Mouse (Mus musculus) lung, adult 2 months (tissue): ENCODE results near the gene Smndc1. TPM values are rescaled to one million over a fixed set of nuclear protein-coding genes. Genes with fewer than 3 reads are reported as not detected.

Experiments
- DNase-seq: peaks from one replicate; pipeline ENCODE4 v3.0.0; 2022
- H3K4me1 ChIP-seq: fragments of 200-500 bp; 2 replicates; pipeline ENCODE4 v1.6.1; 2011; ENCODE audit warnings: low read length; ENCODE audit not compliant: control insufficient read depth, insufficient read depth
- H3K4me3 ChIP-seq: fragments of 200-500 bp; replicated peaks from 2 replicates; pipeline ENCODE3; 2011; ENCODE audit warnings: low read depth, mild to moderate bottlenecking, control low read depth, low read length; ENCODE audit errors: extremely low read depth
- CTCF ChIP-seq: fragments of 200-500 bp; IDR thresholded peaks from 2 replicates; pipeline ENCODE4 v1.5.1; 2011; ENCODE audit warnings: mild to moderate bottlenecking, low read length, control low read depth; ENCODE audit not compliant: insufficient read depth
- POLR2A ChIP-seq: fragments of 200-500 bp; IDR thresholded peaks from 2 replicates; pipeline ENCODE4 v1.6.1; 2011; ENCODE audit warnings: low read depth, mild to moderate bottlenecking, control low read depth, low read length, borderline replicate concordance; ENCODE audit errors: extremely low read depth
- WGBS: fragments of 180-500 bp; shearing (Covaris S2); methylation state at CpG from one replicate; pipeline ENCODE4 v1.1.7; 2018; 5-methylcytosine and 5-hydroxymethylcytosine counted together
- polyA plus RNA-seq: library from polyadenylated mRNA; depleted of rRNA; stranded (reverse); fragments of >200 nt; gene quantifications from 2 replicates; pipeline ENCODE4 v1.2.3, GENCODE M21; 2012

The Smndc1 gene
- polyA plus RNA-seq, 1 experiment = 6.2 TPM

- TF ChIP-seq CTCF (no peak), POLR2A (no peak)
- Histone ChIP-seq H3K4me3 (no peak overlapping the region), H3K4me1 (no peaks in the 10 kb centered on the region)
- 74% methylated on average over 11 of the region's 11 CpGs for WGBS
- DNase-seq = no peak
Observed at GRCm38 (mm10) chr19:53414650-53415049, 24.3 kb upstream of the Smndc1 start.

DNA sequence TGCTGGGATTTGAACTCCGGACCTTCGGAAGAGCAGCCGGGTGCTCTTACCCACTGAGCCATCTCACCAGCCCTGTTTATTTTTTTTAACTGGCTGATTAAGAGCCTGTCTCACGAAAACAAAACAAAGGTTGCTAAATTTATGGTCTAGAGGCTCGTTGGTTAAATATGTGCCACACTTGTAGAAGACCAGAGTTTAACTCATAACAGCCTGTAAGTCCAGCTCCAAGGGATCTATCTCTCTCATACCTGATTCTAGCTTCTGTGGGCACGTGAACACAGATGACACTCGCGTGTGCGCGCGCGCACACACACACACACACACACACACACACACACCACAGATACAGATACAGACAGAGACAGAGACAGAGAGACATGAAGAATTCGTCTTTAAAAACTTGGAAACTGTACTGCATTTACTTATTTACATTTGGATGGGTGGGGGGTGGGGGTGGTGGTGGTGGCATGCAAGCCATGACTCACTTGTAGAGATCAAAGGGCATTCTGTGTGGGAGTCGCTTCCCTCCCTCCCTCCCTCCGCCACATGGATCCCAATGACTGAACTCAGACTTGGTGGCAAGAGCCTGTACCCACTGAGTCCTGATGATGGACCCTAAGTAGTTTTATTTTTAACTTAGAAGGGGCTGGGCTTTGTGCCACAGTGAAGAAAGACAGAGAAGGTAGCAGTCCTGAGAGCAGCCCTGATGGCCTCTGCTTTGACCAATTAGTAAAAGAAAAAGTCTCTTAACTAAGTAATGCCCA, 23.4 kb upstream of the Smndc1 start:
- DNase-seq = no peak
- Histone ChIP-seq H3K4me3 (no peak overlapping the region), H3K4me1 (no peaks in the 10 kb centered on the region)
- no peak for TF ChIP-seq CTCF
- 74% methylated on average over 15 of the region's 15 CpGs for WGBS

DNA sequence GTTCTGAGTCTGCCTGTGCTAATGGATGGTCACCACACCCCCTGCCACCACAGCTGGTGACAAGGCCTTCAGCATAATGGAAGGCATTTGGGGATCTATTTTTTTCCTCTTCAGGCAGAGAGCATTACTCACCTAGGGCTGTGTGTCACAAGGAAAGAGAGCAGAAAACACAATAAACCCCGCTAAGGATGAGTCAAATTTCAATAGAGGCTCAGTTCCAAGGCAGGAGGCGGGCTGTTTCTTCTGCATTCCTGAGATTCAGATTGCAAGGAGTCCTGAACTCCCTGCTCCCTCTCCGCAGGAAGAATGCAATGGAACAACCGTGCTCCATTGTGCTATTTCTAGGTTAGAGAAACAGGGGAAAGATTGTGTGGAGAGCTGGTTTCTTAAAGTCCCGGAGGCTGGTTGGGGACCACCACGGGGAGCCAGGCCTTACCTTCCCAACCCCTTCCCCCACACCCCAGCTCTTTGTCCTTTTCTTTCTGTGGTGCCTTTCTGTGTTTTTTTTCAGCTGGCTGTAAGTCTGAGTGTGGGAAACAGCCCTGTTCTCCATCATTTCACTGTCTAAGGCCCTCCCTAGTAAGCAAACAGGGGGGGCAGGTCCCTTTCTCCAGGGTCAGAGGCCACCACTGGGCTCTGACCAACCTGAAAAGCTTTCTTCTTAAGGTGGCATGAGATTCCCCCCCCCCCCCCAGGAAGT, 21.9 kb upstream of the Smndc1 start:
- no peak for TF ChIP-seq POLR2A
- no peak for TF ChIP-seq CTCF
- Histone ChIP-seq H3K4me3 (no peak overlapping the region), H3K4me1 (no peaks in the 10 kb centered on the region)
- WGBS = 33% methylated on average over 6 of the region's 6 CpGs
- no peak for DNase-seq

DNA sequence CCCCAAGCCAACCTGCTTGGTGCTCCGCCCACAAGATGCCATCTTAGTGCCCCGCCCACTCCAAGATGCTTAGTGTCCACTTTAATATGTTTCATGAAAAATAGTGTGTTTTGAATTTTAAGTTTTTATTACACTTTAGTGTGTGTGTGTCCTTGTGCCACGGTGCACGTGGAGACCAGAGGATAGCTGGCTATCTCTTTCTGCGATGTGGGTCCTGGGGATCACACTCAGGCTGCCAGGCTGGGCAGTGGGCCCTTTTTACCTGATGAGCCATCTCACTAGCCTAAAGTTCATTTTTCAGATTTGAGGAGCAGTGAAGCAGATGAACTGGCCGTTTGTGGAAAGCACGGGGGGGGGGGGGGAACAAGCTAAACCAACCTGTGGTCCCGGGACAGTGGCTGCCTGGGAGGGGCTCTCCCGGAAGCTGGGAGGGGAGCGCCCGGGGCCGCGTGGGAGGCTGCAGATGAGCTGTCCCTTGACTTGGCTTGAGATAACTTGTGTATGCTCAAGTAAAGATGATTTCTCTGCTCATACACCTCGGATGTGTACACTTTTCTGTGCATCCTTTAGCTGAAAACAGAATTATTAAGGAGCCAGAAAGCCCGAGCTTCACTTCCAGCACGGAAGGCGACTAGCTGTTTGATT, 19.4 kb upstream of the Smndc1 start:
- Histone ChIP-seq H3K4me1 (no peaks in the 10 kb centered on the region), H3K4me3 (no peak overlapping the region)
- TF ChIP-seq POLR2A (no peak), CTCF (no peak)
- 53% methylated on average over 17 of the region's 17 CpGs for WGBS
- DNase-seq = no peak

DNA sequence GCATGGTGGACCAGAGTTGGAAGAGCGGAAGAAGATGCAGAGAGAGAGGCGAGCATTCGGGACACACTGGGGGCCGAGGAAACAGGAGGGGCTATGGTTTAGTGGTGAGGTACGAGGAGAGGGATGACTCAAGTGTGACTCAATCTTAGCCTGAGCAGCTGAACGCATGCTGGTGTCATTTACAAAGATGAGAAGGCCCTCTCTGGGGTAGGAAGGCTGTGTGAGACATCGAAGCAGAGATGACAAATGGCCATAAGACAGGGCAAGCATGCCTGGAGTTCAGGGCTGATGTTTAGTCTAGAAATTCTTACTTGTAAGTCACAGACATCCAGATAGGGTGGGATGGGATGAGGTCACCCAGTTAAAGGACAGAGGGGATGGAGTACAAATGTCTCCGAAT, 18.0 kb upstream of the Smndc1 start:
- no peak overlapping the region for H3K4me3 ChIP-seq
- WGBS = 75% methylated on average over 8 of the region's 8 CpGs
- no peaks in the 10 kb centered on the region for H3K4me1 ChIP-seq
- no peak for DNase-seq
- TF ChIP-seq CTCF = no peak
- no peak for TF ChIP-seq POLR2A

GRCm38 (mm10) chr19:53407350-53407749, 17.0 kb upstream of the Smndc1 start:
- no peak for TF ChIP-seq POLR2A
- no peak for TF ChIP-seq CTCF
- WGBS = 73% methylated on average over 2 of the region's 2 CpGs
- DNase-seq = no peak
- Histone ChIP-seq H3K4me1 (no peaks in the 10 kb centered on the region), H3K4me3 (no peak overlapping the region)

DNA sequence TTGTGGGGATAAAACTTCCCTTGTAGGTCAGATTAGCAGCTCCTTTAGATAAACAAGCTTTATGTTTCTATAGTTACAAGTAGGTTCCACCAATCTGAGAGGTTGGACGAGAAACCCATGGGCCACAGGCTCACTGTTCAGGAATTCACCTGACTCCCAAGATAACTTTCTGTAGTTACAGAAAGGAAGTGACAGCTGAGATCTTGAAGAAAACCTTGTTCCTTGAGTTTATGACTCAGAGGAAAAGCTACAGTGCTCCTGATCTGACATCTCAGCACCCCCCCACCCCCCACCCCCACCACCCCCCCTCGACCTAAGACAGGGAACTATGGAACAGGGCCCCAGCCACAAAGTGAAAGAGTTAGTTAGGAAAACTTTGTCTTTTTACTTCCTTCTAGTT, 15.4 kb upstream of the Smndc1 start:
- no peak for DNase-seq
- no peaks in the 10 kb centered on the region for H3K4me1 ChIP-seq
- no peak for TF ChIP-seq CTCF
- no peak for TF ChIP-seq POLR2A
- no peak overlapping the region for H3K4me3 ChIP-seq
- WGBS = 28% methylated on average over 2 of the region's 2 CpGs

DNA sequence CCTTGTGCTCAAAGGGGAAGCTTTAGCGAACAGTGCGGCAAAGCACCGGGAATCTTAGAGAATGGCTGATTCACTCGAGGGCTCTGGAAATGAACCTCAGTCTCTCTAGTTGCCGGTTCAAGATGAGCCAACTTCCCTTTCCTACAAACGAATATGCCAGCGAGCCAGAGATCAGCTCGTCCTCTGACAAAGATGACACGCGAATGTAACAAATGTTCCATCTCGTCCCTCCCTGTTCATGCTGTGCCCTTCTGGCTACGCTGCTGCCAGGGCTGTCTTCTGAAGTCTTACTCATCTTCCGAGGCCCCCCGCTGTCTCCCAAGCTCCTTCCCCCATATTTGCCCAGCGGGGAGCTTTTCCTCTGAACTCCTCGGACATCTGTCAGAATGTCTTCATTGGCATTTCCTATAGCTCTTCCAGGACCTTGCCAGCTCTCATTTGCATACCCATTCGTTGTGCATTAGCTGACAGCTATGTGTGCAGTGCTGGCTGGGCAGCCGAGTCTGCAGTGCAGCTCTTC, 14.5 kb upstream of the Smndc1 start:
- H3K4me1 ChIP-seq = no peaks in the 10 kb centered on the region
- TF ChIP-seq POLR2A (no peak), CTCF (no peak)
- no peak overlapping the region for H3K4me3 ChIP-seq
- DNase-seq = no peak
- 73% methylated on average over 18 of the region's 18 CpGs for WGBS

- H3K4me1 ChIP-seq = no peaks in the 10 kb centered on the region
- no peak overlapping the region for H3K4me3 ChIP-seq
- 86% methylated on average over 10 of the region's 10 CpGs for WGBS
- TF ChIP-seq CTCF = no peak
- no peak for TF ChIP-seq POLR2A
- DNase-seq = no peak
Observed at GRCm38 (mm10) chr19:53404219-53404836, 13.9 kb upstream of the Smndc1 start.
